Mouse (Mus musculus) v-Abl transformed pro-B cells (cell line): ENCODE results near the gene Hdc.

Source experiments
- in situ Hi-C, 2 experiments: fragments of 400-800 bp; cut with MboI; formaldehyde crosslinking; loops; one replicate each; pipeline ENCODE4 v1.15.1; 2025; ENCODE audit not compliant: unreplicated experiment in 2 of 2

The Hdc gene

GRCm38 (mm10) chr2:126601918-126602600 is 17.0 kb downstream of the Hdc start:
- in situ Hi-C loops: loop anchor here in 1 of 2 experiments (5.0 kb wide), 1 partner anchor 40 kb away; no protein-coding TSS in a partner anchor

- in situ Hi-C loops: loop anchor here in 1 of 2 experiments (5.0 kb wide), 1 partner anchor 42 kb away; no protein-coding TSS in a partner anchor
These were observed 18.6 kb downstream of the Hdc start for GRCm38 (mm10) chr2:126600533-126600932.

- in situ Hi-C loops: loop anchor here (5.0 kb wide), 3 partner anchors 63 to 408 kb away; partner anchors contain the start of genes Ap4e1 (in 2 of the 2) and Usp50 (in 1 of the 2)
These were observed 20.1 kb downstream of the Hdc start for GRCm38 (mm10) chr2:126599005-126599404.

GRCm38 (mm10) chr2:126598359-126598758 is 20.7 kb downstream of the Hdc start:
- in situ Hi-C loops: loop anchor here (5.0 kb wide), 3 partner anchors 64 to 409 kb away; partner anchors contain the start of genes Ap4e1 (in 2 of the 2) and Usp50 (in 1 of the 2)

- in situ Hi-C loops: loop anchor here (5.0 kb wide), 3 partner anchors 65 to 410 kb away; partner anchors contain the start of genes Ap4e1 (in 2 of the 2) and Usp50 (in 1 of the 2)
These were observed 21.5 kb downstream of the Hdc start for GRCm38 (mm10) chr2:126597279-126598241.

GRCm38 (mm10) chr2:126596347-126597072 is 22.6 kb downstream of the Hdc start:
- in situ Hi-C loops: loop anchor here (5.0 kb wide), 3 partner anchors 66 to 411 kb away; partner anchors contain the start of genes Ap4e1 (in 2 of the 2) and Usp50 (in 1 of the 2)

GRCm38 (mm10) chr2:126593831-126594610 is 25.1 kb downstream of the Hdc start:
- in situ Hi-C loops: no loop called here

GRCm38 (mm10) chr2:126591304-126591703 is 27.8 kb downstream of the Hdc start:
- in situ Hi-C loops: no loop called here

- in situ Hi-C loops: no loop called here
These were observed 31.6 kb downstream of the Hdc start for GRCm38 (mm10) chr2:126587468-126587867.

GRCm38 (mm10) chr2:126584621-126585369 is 34.3 kb downstream of the Hdc start:
- in situ Hi-C loops: no loop called here

- in situ Hi-C loops: no loop called here
These were observed 35.1 kb downstream of the Hdc start for GRCm38 (mm10) chr2:126583960-126584359.

GRCm38 (mm10) chr2:126579282-126579681 is 39.8 kb downstream of the Hdc start:
- in situ Hi-C loops: no loop called here

- in situ Hi-C loops: no loop called here
These were observed 41.7 kb downstream of the Hdc start for GRCm38 (mm10) chr2:126577362-126577761.

- in situ Hi-C loops: no loop called here
These were observed 43.5 kb downstream of the Hdc start for GRCm38 (mm10) chr2:126575391-126576176.

GRCm38 (mm10) chr2:126572747-126573146 is 46.4 kb downstream of the Hdc start:
- in situ Hi-C loops: no loop called here

- in situ Hi-C loops: no loop called here
These were observed 46.9 kb downstream of the Hdc start for GRCm38 (mm10) chr2:126572163-126572562.

GRCm38 (mm10) chr2:126563411-126564105 is 55.5 kb downstream of the Hdc start:
- in situ Hi-C loops: no loop called here
